Mouse (Mus musculus) right cerebral cortex, adult 2 months (tissue): ENCODE data around the gene Ostm1.

Experiments
- DNase-seq, 2 experiments: peaks; one replicate each; pipeline ENCODE4 v3.0.0; 2021 to 2022; ENCODE audit warnings: low spot score in 2 of 2

Gene Ostm1

DNA sequence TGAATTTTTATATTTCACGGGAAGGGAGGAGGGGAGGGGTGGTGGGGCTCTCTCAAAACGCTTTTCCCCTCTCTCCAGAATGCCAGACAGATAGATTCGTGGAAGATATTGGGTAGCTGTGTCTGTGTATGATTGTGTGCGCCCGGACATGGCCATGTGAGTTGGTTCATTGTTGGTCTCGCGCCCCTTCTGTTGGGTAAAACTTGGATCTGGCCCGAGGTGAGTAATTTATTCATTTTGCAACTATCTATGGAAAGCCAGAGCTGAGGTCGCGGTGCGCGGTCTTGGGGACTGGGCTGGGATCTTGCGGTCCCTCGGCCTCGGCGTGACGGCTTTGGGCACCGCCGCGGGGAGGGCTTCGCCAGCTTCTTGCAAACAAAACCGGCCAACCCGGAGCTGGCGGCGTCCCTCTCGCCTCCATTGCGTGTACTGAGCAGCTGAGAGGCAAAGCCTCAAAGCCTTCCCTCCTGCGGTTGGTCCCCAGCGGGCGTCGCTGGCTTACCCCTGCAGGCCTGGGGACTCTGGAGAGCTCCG, 347 bp downstream of the Ostm1 start:
- DNase-seq = no peak

GRCm38 (mm10) chr10:42584436-42584983, 888 bp downstream of the Ostm1 start:
- DNase-seq = no peak

- DNase-seq = no peak
Observed at GRCm38 (mm10) chr10:42585156-42585555, 1.5 kb downstream of the Ostm1 start.

DNA sequence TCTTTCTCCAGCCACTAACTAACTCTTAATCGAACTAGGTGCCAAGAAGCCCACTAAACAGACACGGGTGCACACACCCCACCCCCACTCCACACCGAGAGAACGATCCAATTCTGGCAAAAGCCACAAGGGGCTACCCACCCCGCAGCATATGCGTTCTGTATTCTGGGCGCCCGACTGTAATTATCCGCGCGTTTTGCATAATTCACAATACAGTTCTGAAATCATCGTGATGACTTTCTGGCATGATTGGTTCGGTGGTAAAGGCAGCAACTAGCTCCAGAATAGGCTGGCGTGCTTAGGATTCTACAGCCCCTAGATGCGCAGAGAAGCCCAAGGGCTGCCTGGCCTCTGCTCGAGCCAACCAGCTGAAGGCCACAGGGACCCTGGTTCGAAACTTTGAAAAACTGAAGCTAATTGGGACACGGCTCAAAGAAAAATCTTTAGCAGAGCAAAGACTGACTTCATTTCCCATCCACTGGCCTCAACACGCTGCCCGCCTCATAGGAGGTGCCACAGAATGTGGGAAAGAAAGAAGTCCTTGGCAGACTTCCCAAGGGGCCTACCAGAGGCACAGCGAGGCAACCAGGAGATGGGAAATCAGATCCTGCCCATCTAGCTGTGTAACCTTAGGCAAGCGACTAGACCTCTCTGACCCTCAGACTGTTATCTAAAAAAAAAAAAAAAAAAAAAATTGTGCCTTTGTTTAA, 2.1 kb downstream of the Ostm1 start:
- no peak for DNase-seq

GRCm38 (mm10) chr10:42587961-42588750, 4.5 kb downstream of the Ostm1 start:
- no peak for DNase-seq

GRCm38 (mm10) chr10:42589505-42589904, 5.9 kb downstream of the Ostm1 start:
- DNase-seq = no peak

DNA sequence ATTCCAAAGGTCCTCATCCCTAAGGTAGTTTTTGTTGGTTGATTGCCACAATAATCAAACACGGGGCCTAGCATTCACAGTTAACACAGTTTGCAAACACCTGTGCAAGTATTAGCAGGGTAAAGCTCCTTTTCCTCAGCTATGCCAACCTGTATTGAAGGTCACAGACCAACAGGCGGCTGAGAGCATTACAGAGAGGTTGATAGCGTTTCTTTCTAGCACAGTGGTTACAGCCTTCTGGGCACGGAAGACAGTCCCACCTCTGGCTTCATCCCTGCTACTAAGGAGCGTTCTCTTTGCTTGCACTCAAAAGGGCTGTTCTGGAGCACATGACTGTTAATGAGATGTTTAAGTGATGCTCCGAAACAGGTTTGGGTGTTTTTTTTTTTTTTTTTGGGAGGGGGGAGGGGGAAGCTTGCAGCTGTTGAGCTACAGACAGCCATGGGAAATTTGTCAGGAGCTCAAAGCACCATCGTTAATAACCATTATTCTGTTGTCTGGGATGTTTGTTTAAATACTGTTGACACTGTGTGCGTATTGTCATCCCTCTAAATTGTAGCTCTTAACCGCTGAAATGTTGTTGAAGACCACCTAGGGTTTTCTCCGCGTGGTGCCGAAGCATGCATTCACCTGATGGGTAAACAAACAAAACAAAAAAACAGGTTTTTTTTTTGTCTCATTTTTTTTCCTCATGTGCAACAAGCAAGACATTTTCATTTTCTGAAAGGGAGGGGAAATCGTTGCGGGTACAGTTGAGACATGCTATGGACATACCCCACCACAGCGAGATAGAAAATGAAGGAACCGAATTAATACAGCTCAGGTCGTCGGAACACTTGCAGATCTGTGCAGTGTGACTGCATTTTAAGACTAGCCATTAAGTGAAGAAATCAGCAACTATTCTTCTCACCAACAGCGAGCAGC, 6.9 kb downstream of the Ostm1 start:
- no peak for DNase-seq

DNA sequence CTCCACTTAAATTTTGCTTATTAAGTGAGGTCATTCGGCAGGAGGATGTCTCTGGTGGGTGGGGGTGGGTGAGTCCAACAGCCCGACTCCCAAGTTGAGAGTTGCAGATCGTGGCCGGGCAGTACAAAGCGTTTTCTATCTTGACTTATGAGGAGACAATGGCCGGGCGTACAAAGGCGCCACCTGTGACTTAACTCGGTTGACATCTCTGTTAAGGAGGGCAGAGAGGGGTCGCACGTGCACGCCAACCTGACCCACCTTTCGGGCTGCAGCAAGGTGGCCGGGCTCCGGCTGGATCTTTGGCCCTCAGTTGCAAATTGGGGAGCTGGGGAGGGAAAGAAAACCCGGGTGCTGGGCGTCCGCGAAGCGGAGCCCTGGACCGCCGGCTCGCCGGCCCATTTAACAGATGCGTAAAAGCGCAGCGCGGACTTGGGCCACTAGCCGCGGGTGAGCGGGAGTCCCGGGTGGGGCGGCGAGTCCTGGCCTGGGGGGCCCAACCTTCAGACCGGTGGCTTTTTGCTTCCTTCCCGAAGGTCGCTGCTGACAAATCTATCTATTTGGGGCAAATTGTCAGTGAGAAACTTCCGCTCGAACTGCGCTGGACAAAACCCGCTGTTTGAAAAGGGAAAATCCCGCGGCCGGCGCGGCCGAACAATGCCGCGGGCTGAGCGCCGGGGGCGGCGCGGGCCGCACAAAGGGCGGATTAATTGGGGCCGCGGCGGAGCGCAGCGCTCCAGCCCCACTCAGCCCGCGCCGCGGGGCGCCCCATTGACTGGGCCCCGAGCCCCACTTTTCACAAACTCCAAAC, 7.8 kb downstream of the Ostm1 start:
- DNase-seq = no peak

- no peak for DNase-seq
Observed at GRCm38 (mm10) chr10:42591993-42592686, 8.5 kb downstream of the Ostm1 start.

GRCm38 (mm10) chr10:42593201-42593600, 9.6 kb downstream of the Ostm1 start:
- DNase-seq = no peak

- DNase-seq = no peak
Observed at GRCm38 (mm10) chr10:42598615-42599014, 15.0 kb downstream of the Ostm1 start.

DNA sequence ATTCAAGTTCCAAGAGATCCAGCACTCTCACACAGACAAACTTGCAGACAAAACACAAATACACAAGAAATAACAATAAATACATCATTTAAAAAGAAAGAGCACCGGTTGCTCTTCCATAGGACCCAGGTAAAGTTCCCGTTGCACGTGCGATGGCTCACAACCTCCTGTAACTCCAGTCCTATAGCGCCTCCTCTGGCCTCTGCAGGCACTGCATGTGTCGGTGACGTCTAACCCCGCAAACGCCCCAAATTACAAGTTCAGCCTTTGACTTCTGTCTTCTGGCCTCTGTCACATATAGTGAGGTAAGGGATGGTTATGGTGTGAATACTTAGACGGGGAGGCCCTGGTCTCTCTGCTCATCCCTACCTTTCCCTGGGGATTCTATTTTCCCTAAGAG, 17.9 kb downstream of the Ostm1 start:
- DNase-seq = no peak

GRCm38 (mm10) chr10:42604874-42605273, 21.3 kb downstream of the Ostm1 start:
- no peak for DNase-seq

GRCm38 (mm10) chr10:42606757-42607156, 23.1 kb downstream of the Ostm1 start:
- no peak for DNase-seq

DNA sequence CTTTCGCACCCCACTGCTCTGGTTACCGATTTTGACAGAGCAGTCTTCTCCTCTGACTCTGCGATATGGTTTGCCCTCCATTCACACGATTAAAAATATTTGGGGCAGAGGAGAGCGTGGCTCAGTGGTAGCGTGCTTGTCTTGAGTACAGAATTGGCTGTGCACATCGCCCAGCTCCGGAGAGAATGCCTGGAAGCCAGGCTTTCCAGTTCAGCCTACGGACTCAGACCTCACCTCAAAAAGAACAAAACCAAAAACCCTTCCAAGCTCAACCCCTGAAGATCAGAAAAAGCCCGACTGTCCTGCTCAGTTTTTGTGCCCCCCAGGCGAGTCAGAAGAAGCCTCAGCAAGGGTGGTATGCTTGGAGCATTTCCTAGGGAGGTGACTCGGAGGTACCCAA, 29.5 kb downstream of the Ostm1 start:
- no peak for DNase-seq

- DNase-seq = no peak
Observed at GRCm38 (mm10) chr10:42613639-42614381, 30.2 kb downstream of the Ostm1 start.

DNA sequence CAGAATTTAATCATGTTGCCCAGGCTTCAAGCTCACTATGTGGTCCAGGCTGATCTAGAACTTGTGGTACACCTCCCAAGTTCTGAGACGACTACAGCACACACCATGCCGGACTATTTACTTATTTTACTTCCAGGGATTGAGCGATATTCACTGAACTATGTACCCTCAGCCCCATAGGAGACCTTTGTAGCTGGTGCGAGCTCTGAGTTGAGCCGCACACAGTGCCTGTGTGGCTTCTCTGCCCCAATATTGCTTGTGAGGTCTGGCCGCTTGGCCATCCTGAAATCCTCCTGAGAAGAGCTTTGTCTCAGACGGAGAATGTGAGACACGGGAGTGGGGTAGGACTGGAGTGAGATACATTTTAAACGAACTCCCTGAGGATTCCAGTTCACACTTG, 31.1 kb downstream of the Ostm1 start:
- no peak for DNase-seq

DNA sequence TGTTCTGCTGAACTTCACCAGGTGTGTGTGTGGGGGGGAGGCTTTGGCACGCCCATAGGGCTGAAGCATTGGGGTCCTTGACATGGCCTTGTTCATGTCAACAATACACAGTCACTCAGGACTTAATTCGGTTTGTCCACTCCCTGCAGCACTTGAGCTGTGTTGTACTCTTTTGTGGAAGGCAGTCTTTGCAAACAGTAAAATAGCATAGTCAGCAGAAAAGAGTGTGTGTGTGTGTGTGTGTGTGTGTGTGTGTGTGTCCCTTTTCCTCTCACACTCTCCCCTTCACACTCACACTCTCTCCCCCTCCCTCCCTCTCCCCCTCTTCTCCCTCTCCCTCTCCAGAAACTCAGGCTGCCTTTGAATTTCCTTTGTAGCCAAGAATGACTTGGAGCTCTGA, 34.7 kb downstream of the Ostm1 start:
- no peak for DNase-seq

GRCm38 (mm10) chr10:42625907-42626306, 42.3 kb downstream of the Ostm1 start:
- no peak for DNase-seq
